Mouse (Mus musculus): ENCODE results near the gene Tomm70a. TPM values are rescaled to one million over a fixed set of nuclear protein-coding genes. Genes with fewer than 3 reads are reported as not detected.

Tomm70a gene
- 143 TPM for polyA plus RNA-seq (2014; fragmentation: Illumina TruSeq; extraction: RNeasy Lipid Tissue Mini Kit (QIAGEN cat#74804); ENCODE audit: low read depth, low replicate concordance)

DNA sequence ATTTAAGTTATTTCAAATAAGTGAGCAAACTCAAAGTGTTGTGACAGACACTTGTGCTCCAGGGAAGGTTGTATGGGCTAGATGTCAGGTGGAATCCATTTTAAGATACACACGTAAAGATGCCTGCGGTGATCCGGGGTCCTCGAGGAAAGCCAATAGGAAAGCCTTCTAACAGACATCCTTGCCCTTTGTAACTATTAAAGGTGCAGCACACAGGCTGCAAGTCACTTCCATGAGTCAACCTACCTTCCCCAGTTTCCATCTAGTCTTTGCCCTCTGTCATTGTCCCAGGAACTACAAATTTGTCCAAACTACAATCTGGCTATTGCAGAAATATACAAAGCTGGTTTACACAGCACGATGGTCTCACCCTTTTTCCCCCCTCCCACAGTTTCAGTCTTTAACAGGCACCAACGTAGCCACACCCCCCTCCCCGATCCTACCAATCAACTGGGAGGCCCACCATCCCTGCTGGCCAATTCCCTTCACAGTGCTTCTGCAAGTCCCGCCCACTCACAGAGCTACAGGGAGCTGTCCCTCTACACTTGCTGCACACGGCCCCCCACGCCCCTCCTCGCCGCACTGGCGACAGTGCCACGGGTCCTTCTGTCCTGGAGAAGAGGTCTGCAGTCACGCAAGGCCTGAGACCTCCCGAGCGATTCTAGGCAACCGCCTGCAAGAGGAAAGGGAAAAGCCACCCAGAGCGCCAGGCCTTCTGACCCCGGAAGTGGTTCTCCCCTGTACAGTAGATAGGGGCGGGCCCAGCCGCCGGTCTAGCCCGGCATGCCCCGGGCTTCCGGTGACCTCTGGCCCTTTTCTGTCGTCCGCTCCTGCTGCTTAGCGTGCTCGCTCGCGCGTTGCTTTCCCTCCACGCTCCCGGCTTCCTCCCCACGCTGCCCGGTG lies at the start of gene Tomm70a:
Gene Tomm70a, plus strand, starts transcription at position 791 of the 903 bp plus-strand sequence.

DNA sequence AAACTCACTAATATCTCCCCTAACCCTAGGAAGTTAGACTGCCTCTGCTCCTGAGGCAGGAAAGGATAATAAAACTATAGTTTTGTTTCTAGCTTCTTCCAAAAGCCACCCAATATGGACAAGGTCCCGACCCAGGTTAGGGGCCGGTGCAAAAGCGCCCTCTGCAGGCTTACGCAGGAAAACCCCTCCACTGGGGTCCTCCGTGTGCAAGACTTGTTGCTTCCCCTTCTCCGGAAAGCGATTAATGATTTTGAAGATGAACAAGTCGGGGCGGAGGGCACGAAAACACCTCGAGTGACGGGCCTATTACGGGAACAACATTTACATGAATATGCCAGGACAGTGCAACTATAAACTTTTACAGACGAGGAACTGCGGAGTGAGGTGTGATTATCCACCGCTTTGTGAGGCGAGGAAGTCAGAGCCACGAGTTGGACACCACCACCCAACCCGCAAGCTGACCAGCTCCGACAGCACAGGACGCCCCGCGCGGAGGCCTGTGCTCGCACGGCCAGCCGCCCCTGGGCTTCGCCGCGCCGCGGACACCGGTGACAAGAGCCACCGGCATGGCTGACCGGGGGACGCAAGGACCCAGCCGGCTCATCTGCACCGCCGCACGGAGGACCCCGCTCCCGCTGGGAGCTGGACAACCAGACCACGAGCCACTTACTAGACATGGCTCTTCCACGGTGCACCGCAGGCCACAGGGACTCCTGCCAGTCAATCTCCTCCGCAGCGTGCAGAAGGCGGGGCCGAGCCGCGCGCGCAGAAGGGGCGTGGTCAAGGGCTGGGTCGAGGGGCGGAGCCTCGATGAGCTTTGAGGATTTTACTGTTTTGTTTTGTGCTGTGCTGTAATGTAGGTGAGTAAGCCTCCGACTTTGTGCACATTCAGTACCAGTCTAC lies 45.4 kb downstream of the Tomm70a start, which contains the start of gene Nit2:
Gene Nit2, minus strand, starts transcription at position 731 of the 903 bp plus-strand sequence.

Other genes with a start within 250 kb of the Tomm70a start
- 3.6 TPM for gene Tmem45a, start 235.5 kb upstream of the Tomm70a start, polyA plus RNA-seq (2014; fragmentation: Illumina TruSeq; extraction: RNeasy Lipid Tissue Mini Kit (QIAGEN cat#74804); ENCODE audit: low read depth, low replicate concordance)
- gene Lnp1, start 193.6 kb upstream of the Tomm70a start, polyA plus RNA-seq (2014; fragmentation: Illumina TruSeq; extraction: RNeasy Lipid Tissue Mini Kit (QIAGEN cat#74804); ENCODE audit: low read depth, low replicate concordance), result not detected
- gene Tmem45a2, start 50.3 kb upstream of the Tomm70a start, polyA plus RNA-seq (2014; fragmentation: Illumina TruSeq; extraction: RNeasy Lipid Tissue Mini Kit (QIAGEN cat#74804); ENCODE audit: low read depth, low replicate concordance), result 4.8 TPM
- 13.6 TPM for gene Nit2, start 45.6 kb downstream of the Tomm70a start, polyA plus RNA-seq (2014; fragmentation: Illumina TruSeq; extraction: RNeasy Lipid Tissue Mini Kit (QIAGEN cat#74804); ENCODE audit: low read depth, low replicate concordance)
- gene Tbc1d23, start 109.8 kb downstream of the Tomm70a start, polyA plus RNA-seq (2014; fragmentation: Illumina TruSeq; extraction: RNeasy Lipid Tissue Mini Kit (QIAGEN cat#74804); ENCODE audit: low read depth, low replicate concordance), result 63.5 TPM
- 123 TPM for gene Tmem30c, start 171.2 kb downstream of the Tomm70a start, polyA plus RNA-seq (2014; fragmentation: Illumina TruSeq; extraction: RNeasy Lipid Tissue Mini Kit (QIAGEN cat#74804); ENCODE audit: low read depth, low replicate concordance)
- 7.8 TPM for gene Filip1l, start 231.4 kb downstream of the Tomm70a start, polyA plus RNA-seq (2014; fragmentation: Illumina TruSeq; extraction: RNeasy Lipid Tissue Mini Kit (QIAGEN cat#74804); ENCODE audit: low read depth, low replicate concordance)